Mouse (Mus musculus) megakaryocyte, embryonic 14.5 days (primary cell): Measurements from ENCODE around the gene Phf1.

Experiments used
- FLI1 ChIP-seq: IDR thresholded peaks from 2 replicates; pipeline ENCODE4 v1.6.1; 2012; ENCODE audit warnings: low read length, inconsistent platforms, mixed read lengths
- GATA1 ChIP-seq: IDR thresholded peaks from 3 replicates; pipeline ENCODE4 v1.6.1; 2012; ENCODE audit warnings: mixed read lengths, low read length, inconsistent platforms, borderline replicate concordance

- TF ChIP-seq GATA1 (no peak), FLI1 (no peak)
Observed at GRCm38 (mm10) chr17:26967477-26967876, 34.6 kb downstream of the Phf1 start.
